Mouse (Mus musculus): ENCODE data around the gene Kat8. TPM values are rescaled to one million over a fixed set of nuclear protein-coding genes. Genes with fewer than 3 reads are reported as not detected.

The Kat8 gene
- polyA plus RNA-seq (2014; fragmentation: Nextera tagmentation; extraction: Ambion mirVana) = 42.1 and 46.0 TPM in 2 replicates

DNA sequence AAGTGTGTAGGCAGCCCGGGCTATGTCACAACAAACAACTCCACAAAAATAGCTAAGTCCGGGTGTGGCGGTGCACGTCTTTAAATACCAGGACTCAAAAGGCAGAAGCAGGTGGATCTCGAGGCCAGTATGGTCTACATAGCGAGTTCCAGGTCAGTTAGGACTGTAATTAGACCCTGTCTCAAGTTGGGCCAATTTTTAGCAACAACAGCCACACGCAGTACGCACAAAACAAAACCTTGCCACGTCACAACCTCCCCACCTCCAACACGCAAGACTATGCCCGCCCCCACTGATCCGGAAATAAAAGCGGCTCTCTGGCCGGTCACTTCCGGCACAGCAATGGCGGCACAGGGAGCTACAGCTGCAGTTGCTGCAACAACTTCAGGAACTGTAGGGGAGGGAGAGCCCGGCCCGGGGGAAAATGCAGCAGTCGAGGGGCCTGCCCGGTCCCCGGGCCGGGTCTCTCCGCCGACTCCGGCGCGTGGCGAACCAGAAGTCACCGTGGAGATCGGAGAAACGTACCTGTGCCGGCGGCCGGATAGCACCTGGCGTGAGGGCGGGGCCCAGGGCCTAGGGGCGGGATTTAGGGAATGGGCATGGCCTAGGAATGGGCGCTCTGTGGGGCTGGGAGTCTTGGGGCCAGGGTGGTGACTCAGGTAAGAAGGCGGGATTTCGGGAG lies at the start of gene Kat8:
Gene Kat8, plus strand, starts transcription at position 327 of the 682 bp plus-strand sequence.
- DNase-seq (ENCODE audit: low spot score) (peak; percentile 95), ATAC-seq (ENCODE audit: low FRiP score) (peak; percentile 96)
- no peaks in the 10 kb centered on the region for H3K9me3 ChIP-seq (ENCODE audit: control insufficient read depth, low read length)
- peak within 1 kb of the TSS; percentile 72 for H3K9ac ChIP-seq
- H3K36me3 ChIP-seq (replicated peaks; ENCODE audit: control insufficient read depth, insufficient read depth) = peaks cover 40% of the 10 kb centered on the region
- no peaks in the 10 kb centered on the region for H3K27me3 ChIP-seq (ENCODE audit: control insufficient read depth, insufficient read depth, low read length)
- peak within 1 kb of the TSS; percentile 71 for H3K4me3 ChIP-seq (replicated peaks; ENCODE audit: low read length)
- peak within 1 kb of the TSS; percentile 79 for H3K4me2 ChIP-seq (replicated peaks)
- 1% methylated on average over 40 of the region's 40 CpGs for WGBS
- peaks cover 9% of the 10 kb centered on the region for H3K4me1 ChIP-seq (replicated peaks; ENCODE audit: control insufficient read depth, insufficient read depth, low read length)
- peak within 1 kb of the TSS; percentile 87 for H3K27ac ChIP-seq

DNA sequence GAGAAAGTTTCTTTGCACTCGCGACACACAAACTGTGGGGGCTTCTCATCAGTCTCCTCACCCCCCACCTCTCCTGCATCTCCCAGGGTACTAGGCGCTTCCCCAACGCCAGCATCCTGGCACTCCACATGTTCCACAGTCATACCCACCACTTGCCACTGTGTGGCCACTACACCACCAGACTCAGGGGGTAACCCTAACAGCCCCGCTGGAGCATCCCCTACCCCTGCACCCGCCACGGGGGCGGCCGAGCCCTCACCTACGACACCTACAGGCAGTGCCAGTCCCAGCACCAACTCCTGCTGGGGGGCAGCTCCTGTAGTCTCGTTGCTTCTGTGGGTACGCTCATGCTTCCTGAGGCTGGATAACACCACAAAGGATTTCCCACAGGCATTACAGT lies 45.9 kb upstream of the Kat8 start:
- DNase-seq (ENCODE audit: low spot score) = no peak
- Histone ChIP-seq H3K4me3 (replicated peaks; ENCODE audit: low read length) (no peak overlapping the region), H3K36me3 (replicated peaks; ENCODE audit: control insufficient read depth, insufficient read depth) (peaks cover 65% of the 10 kb centered on the region)

DNA sequence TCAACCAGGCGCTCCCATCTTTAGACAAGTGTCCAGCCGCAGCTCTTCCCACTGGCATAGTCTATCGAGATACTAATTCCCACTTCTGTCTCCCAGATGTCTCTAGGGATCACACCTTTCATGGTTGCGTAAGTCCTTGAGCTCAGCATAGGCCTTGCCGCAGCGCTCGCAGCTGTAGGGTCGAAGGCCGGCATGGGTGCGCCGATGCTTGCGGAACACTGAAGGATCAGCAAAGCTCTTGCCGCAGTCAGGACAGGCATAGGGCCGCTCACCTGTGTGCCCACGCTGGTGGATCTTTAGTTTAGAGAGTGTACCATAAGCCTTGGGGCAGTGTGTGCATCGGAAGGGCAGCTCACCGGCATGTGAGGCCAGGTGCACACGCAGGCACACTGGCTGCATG lies 44.7 kb upstream of the Kat8 start:
- H3K9me3 ChIP-seq (ENCODE audit: control insufficient read depth, low read length) = no peaks in the 10 kb centered on the region
- 98% methylated on average over 18 of the region's 18 CpGs for WGBS

More for the DNA sequence above, 45.9 kb upstream of the Kat8 start:
- Histone ChIP-seq H3K27me3 (ENCODE audit: control insufficient read depth, insufficient read depth, low read length) (no peaks in the 10 kb centered on the region), H3K9me3 (ENCODE audit: control insufficient read depth, low read length) (no peaks in the 10 kb centered on the region), H3K4me1 (replicated peaks; ENCODE audit: control insufficient read depth, insufficient read depth, low read length) (no peaks in the 10 kb centered on the region), H3K4me2 (replicated peaks) (no peak overlapping the region), H3K27ac (no peak overlapping the region), H3K9ac (no peak overlapping the region)
- ATAC-seq (ENCODE audit: low FRiP score) = no peak
- WGBS = 95% methylated on average over 12 of the region's 12 CpGs

GRCm38 (mm10) chr7:127869149-127869810 lies 43.0 kb upstream of the Kat8 start:
- peaks cover 60% of the 10 kb centered on the region for H3K36me3 ChIP-seq (replicated peaks; ENCODE audit: control insufficient read depth, insufficient read depth)

More for the DNA sequence above, 44.7 kb upstream of the Kat8 start:
- ATAC-seq (ENCODE audit: low FRiP score) (no peak), DNase-seq (ENCODE audit: low spot score) (no peak)
- Histone ChIP-seq H3K27me3 (ENCODE audit: control insufficient read depth, insufficient read depth, low read length) (no peaks in the 10 kb centered on the region), H3K9ac (no peak overlapping the region), H3K36me3 (replicated peaks; ENCODE audit: control insufficient read depth, insufficient read depth) (peaks cover 70% of the 10 kb centered on the region), H3K27ac (no peak overlapping the region), H3K4me3 (replicated peaks; ENCODE audit: low read length) (no peak overlapping the region), H3K4me1 (replicated peaks; ENCODE audit: control insufficient read depth, insufficient read depth, low read length) (no peaks in the 10 kb centered on the region), H3K4me2 (replicated peaks) (no peak overlapping the region)

GRCm38 (mm10) chr7:127870136-127870821 lies 42.0 kb upstream of the Kat8 start:
- Histone ChIP-seq H3K9me3 (ENCODE audit: control insufficient read depth, low read length) (no peaks in the 10 kb centered on the region), H3K27ac (no peak overlapping the region), H3K4me1 (replicated peaks; ENCODE audit: control insufficient read depth, insufficient read depth, low read length) (peaks cover 20% of the 10 kb centered on the region), H3K9ac (no peak overlapping the region), H3K4me2 (replicated peaks) (no peak overlapping the region), H3K4me3 (replicated peaks; ENCODE audit: low read length) (no peak overlapping the region), H3K27me3 (ENCODE audit: control insufficient read depth, insufficient read depth, low read length) (no peaks in the 10 kb centered on the region), H3K36me3 (replicated peaks; ENCODE audit: control insufficient read depth, insufficient read depth) (peaks cover 50% of the 10 kb centered on the region)
- DNase-seq (ENCODE audit: low spot score) (no peak), ATAC-seq (ENCODE audit: low FRiP score) (no peak)
- WGBS = 84% methylated on average over 5 of the region's 5 CpGs

More at GRCm38 (mm10) chr7:127869149-127869810, 43.0 kb upstream of the Kat8 start:
- no peak overlapping the region for H3K27ac ChIP-seq
- ATAC-seq (ENCODE audit: low FRiP score) = no peak
- H3K9me3 ChIP-seq (ENCODE audit: control insufficient read depth, low read length) = no peaks in the 10 kb centered on the region
- H3K27me3 ChIP-seq (ENCODE audit: control insufficient read depth, insufficient read depth, low read length) = no peaks in the 10 kb centered on the region
- no peak overlapping the region for H3K9ac ChIP-seq
- DNase-seq (ENCODE audit: low spot score) = no peak
- peaks cover 16% of the 10 kb centered on the region for H3K4me1 ChIP-seq (replicated peaks; ENCODE audit: control insufficient read depth, insufficient read depth, low read length)
- no peak overlapping the region for H3K4me2 ChIP-seq (replicated peaks)
- H3K4me3 ChIP-seq (replicated peaks; ENCODE audit: low read length) = no peak overlapping the region
- 68% methylated on average over 3 of the region's 3 CpGs for WGBS

DNA sequence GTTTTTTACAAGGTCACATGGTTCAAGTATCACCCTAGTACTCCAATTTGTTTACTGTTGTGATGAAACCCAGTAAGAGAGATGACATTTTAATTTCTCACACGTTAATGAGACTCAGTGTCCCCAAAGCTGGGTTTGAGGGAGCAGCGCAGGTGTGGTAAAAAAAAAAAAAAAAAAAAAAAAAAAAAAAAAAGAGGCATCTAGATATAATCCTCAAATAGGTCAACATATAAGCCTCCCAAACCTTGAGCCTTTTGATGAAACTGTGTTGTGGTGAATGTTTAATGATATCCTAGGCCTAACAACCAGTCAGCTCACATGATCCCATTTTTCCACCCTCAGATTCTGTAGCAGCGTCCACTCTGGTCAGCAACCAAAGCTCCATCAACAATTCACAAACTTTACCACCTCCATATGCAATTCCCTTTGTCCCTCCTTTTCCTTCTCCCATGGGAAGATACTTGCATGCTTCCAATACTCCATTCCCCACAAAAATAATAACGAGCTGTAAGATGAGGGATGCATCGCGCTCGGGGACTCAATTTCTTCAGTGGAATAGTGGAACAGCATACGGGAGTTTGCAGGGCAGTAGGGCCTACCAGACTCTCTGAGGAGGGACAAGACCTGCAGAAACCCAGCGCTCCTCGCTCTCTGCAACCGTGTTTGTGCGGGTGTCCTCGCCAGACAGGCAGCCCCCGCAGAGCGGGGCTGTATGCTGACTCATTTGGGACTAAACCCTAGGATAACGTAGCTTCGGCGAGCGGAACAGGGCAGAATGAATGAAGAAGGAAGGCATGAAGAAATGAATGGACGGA lies 37.3 kb upstream of the Kat8 start:
- ATAC-seq (ENCODE audit: low FRiP score) (peak; percentile 31), DNase-seq (ENCODE audit: low spot score) (no peak)
- WGBS = 4% methylated on average over 20 of the region's 20 CpGs
- H3K4me2 ChIP-seq (replicated peaks) = peak overlapping the region; percentile 94
- no peaks in the 10 kb centered on the region for H3K27me3 ChIP-seq (ENCODE audit: control insufficient read depth, insufficient read depth, low read length)
- H3K4me1 ChIP-seq (replicated peaks; ENCODE audit: control insufficient read depth, insufficient read depth, low read length) = peaks cover 28% of the 10 kb centered on the region
- H3K9me3 ChIP-seq (ENCODE audit: control insufficient read depth, low read length) = no peaks in the 10 kb centered on the region
- H3K27ac ChIP-seq = peak overlapping the region; percentile 98
- peak overlapping the region; percentile 89 for H3K4me3 ChIP-seq (replicated peaks; ENCODE audit: low read length)
- H3K9ac ChIP-seq = peak overlapping the region; percentile 78
- peaks cover 45% of the 10 kb centered on the region for H3K36me3 ChIP-seq (replicated peaks; ENCODE audit: control insufficient read depth, insufficient read depth)

DNA sequence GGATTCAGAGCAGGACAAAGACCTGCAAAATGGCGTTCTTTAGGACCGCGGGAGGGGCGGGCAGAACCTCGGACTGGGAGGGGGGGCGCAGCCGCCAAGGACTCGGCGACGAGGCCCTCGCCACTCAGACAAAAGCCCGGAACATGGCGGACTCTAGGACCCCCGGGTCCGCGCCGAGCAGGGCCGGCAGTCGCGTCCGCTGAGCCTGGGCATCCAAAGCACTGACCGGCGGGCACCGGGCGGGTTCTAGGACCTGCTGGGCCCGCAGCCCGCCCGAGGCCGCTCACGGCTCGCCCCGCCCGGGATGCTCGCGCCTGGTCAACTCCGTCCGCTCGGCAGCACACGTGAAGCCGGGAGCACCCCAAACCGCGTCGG lies 36.7 kb upstream of the Kat8 start:
- Histone ChIP-seq H3K36me3 (replicated peaks; ENCODE audit: control insufficient read depth, insufficient read depth) (peaks cover 51% of the 10 kb centered on the region), H3K9ac (peak overlapping the region; percentile 78), H3K4me1 (replicated peaks; ENCODE audit: control insufficient read depth, insufficient read depth, low read length) (peaks cover 28% of the 10 kb centered on the region), H3K9me3 (ENCODE audit: control insufficient read depth, low read length) (no peaks in the 10 kb centered on the region), H3K27me3 (ENCODE audit: control insufficient read depth, insufficient read depth, low read length) (no peaks in the 10 kb centered on the region), H3K27ac (peak overlapping the region; percentile 98), H3K4me2 (replicated peaks) (peak overlapping the region; percentile 94), H3K4me3 (replicated peaks; ENCODE audit: low read length) (peak overlapping the region; percentile 89)
- ATAC-seq (ENCODE audit: low FRiP score) (peak; percentile 94), DNase-seq (ENCODE audit: low spot score) (peak; percentile 94)
- WGBS = 0% methylated on average over 37 of the region's 43 CpGs

- DNase-seq (ENCODE audit: low spot score) = peak; percentile 84
- Histone ChIP-seq H3K9me3 (ENCODE audit: control insufficient read depth, low read length) (no peaks in the 10 kb centered on the region), H3K27ac (peak within 1 kb of the TSS; percentile 98), H3K4me3 (replicated peaks; ENCODE audit: low read length) (peak within 1 kb of the TSS; percentile 89), H3K27me3 (ENCODE audit: control insufficient read depth, insufficient read depth, low read length) (no peaks in the 10 kb centered on the region), H3K4me2 (replicated peaks) (peak within 1 kb of the TSS; percentile 94), H3K9ac (peak within 1 kb of the TSS; percentile 78), H3K4me1 (replicated peaks; ENCODE audit: control insufficient read depth, insufficient read depth, low read length) (peaks cover 28% of the 10 kb centered on the region), H3K36me3 (replicated peaks; ENCODE audit: control insufficient read depth, insufficient read depth) (peaks cover 51% of the 10 kb centered on the region)
- peak; percentile 88 for ATAC-seq (ENCODE audit: low FRiP score)
- WGBS = 0% methylated on average over 41 of the region's 41 CpGs
Measured at GRCm38 (mm10) chr7:127876041-127876466, 36.3 kb upstream of the Kat8 start, which contains the start of gene Zfp646. Gene Zfp646, plus strand, starts transcription at chr7:127876221.

Measured in hindbrain, embryonic 14.5 days (tissue).